Mouse (Mus musculus): ENCODE data around the gene Klhl5.

GRCm38 (mm10) chr5:65122616-65123015 lies 15.3 kb downstream of the Klhl5 start:
- TF ChIP-seq CTCF (conservative IDR thresholded peaks at IDR 0.05; ENCODE audit: insufficient read depth, insufficient read length, low read depth, low read length), result no peak
- TF ChIP-seq POLR2A (IDR thresholded peaks at IDR 0.05; ENCODE audit: low read depth, low read length), result no peak

Data from kidney, adult 2 months (tissue).